Mouse (Mus musculus): ENCODE data around the gene Btbd9. TPM values are rescaled to one million over a fixed set of nuclear protein-coding genes. Genes with fewer than 3 reads are reported as not detected.

Btbd9 gene
- total RNA-seq, 1 experiment from 2014 or later: 33.4 TPM

DNA sequence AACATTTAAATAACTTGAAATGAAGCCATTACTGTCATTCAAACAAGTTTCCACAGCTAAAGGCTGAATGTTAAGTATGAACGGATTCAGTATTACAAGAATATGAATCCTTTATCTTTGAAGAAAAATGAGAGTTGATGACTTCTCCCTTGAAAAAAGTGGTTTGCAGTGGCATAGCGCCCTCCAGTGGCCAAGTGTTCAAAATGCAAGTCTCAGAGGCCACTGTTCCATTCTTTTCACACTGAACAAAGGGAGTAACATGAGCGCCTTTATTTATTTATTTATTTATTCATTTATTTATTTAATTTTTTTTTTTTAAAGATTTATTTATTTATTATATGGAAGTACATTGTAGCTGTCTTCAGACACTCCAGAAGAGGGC, 121.4 kb downstream of the Btbd9 start:
- no peak; a peak in 1 of 4 replicates for ATAC-seq (replicated peaks in 1 of 2; ENCODE audit: insufficient read depth in 1 of 2, low FRiP score in 2 of 2, low TSS enrichment in 1 of 2, low read depth in 1 of 2, poor library complexity in 2 of 2, severe bottlenecking in 2 of 2)

DNA sequence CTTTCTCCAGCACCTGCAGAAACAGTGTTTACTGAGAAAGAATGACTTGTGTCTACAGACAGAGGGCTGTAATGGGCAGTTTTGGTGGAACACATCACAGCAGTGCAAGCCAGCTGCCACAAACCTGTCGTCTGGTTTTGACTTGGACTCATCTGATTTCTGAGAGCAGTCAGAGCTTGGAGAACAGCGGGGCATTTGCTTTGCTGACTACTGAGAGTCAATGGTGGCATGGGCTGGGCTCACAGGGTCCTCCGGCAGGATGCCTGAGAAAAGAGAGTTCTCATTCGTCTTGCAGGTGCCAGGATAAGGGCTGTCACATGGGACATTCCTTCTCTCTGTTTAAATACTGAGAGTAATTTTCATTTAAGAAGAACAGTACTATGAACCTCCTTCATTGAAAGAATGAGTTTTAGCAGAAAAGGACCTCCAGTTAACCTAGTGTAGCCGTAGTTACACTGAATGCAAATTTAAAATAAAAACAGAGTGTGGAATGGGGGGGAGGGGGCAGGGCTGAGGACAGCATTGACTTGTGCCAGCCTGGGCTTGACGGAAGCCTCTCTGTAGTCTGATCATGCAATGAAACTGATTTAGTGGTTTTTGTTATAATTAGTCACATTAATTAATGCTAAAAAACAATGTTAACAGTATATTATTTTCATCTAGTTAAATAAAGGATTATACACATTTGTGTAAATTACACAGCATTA, 122.0 kb downstream of the Btbd9 start:
- no peak for ATAC-seq (replicated peaks in 1 of 2; ENCODE audit: insufficient read depth in 1 of 2, low FRiP score in 2 of 2, low TSS enrichment in 1 of 2, low read depth in 1 of 2, poor library complexity in 2 of 2, severe bottlenecking in 2 of 2)

DNA sequence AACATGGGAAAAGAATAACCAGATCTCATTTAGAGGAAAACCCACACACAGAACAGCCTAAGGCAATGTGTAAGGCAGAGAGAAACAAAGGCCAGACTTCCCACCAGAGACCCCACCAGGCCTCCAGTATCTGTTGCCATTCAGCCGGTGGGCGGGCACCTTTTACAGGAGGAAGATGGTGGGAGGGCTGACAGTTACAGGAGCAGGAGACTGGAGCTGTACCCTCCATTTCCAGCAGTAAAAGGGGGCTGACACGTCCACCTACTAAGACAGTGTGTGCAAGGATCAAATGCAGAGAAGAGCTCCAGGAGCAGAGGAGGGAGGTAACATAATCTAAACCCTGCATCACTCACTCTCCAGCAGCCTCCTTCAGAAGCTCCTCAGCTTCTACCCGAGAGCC, 123.0 kb downstream of the Btbd9 start:
- no peak for ATAC-seq (replicated peaks in 1 of 2; ENCODE audit: insufficient read depth in 1 of 2, low FRiP score in 2 of 2, low TSS enrichment in 1 of 2, low read depth in 1 of 2, poor library complexity in 2 of 2, severe bottlenecking in 2 of 2)

DNA sequence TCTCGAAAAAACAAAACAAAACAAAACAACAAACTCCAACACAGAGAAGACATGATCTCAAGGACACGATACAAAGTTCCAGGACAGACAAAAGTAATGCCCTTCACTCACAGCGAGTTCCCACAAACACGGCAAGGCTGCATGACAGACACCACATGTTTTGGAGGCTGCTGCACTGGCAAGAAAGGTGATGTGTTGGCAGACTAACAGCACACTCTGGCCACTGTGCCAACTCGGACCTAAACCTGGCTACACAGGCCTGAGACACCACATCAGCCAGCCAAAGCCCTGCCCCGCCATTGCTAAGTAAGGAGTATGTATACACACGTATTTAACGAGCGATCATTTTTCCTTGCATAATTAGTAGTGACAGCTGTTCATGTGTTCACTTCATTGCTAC, 123.9 kb downstream of the Btbd9 start:
- no peak for ATAC-seq (replicated peaks in 1 of 2; ENCODE audit: insufficient read depth in 1 of 2, low FRiP score in 2 of 2, low TSS enrichment in 1 of 2, low read depth in 1 of 2, poor library complexity in 2 of 2, severe bottlenecking in 2 of 2)

DNA sequence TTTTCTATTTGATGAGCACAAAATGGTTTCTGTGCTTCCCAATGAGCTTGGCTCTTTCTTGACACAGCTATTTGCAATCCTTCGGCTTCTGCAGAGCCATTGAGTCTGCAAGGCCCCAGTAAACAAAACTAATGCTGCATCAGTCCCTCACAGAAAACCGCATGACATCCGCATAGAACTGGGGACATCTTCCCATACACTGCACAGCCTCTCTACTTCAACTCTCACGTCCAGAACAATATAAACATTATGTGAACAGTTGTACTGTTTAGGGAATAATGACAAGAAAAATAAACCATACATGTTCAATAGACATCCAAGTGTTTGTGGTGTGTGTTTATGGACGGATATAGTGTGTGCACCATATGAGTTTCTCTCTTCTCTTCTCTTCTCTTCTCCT, 127.7 kb downstream of the Btbd9 start:
- no peak for ATAC-seq (replicated peaks in 1 of 2; ENCODE audit: insufficient read depth in 1 of 2, low FRiP score in 2 of 2, low TSS enrichment in 1 of 2, low read depth in 1 of 2, poor library complexity in 2 of 2, severe bottlenecking in 2 of 2)

DNA sequence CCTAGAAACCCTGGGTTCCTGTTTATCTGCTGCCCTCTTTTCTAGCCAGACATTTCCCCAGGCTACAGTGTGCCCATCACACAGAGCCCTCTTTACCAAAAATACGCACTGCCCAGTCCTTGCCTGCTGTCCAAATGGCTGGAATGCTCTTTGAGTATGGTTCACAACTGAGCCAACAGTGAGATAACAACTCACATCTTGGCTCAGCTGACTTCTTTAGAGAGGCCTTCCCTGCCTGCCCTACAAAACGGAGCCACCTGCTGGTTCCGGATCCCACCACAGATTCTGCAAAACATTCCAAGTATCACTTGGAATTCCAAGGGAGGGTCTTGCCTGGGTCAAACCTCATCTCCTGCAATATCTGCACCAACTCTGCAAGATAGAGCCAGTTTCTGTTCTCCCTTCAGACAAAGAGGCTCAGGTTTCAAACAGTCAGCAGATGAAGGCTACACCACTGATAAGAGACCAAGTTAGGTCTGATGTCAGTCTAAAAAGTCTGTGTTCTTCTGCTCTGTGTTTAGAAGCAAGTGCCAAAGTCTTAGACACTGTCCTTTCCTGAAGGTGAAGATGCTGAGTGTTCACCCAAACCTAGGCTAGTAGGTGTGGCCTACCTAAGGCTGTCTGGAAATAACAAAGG, 130.4 kb downstream of the Btbd9 start:
- ATAC-seq (replicated peaks in 1 of 2; ENCODE audit: insufficient read depth in 1 of 2, low FRiP score in 2 of 2, low TSS enrichment in 1 of 2, low read depth in 1 of 2, poor library complexity in 2 of 2, severe bottlenecking in 2 of 2): no peak

DNA sequence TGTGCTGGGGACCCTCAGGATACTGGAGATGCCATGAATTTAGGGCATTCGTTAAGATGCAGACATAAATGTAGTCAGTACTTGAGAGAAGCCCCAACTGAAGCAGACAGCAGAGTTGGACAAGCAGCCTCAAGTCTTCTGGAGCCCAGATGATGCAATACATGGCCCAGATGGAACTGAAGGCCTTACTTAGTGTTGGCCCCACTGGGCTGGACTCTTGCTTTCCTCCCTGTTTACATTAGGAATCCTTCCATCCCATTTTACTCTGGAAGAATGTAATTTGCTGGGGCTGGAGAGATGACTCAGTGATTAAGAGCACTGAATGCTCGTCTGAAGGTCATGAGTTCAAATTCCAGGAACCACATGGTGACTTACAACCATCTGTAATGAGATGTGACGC, 136.6 kb downstream of the Btbd9 start:
- no peak for ATAC-seq (replicated peaks in 1 of 2; ENCODE audit: insufficient read depth in 1 of 2, low FRiP score in 2 of 2, low TSS enrichment in 1 of 2, low read depth in 1 of 2, poor library complexity in 2 of 2, severe bottlenecking in 2 of 2)

DNA sequence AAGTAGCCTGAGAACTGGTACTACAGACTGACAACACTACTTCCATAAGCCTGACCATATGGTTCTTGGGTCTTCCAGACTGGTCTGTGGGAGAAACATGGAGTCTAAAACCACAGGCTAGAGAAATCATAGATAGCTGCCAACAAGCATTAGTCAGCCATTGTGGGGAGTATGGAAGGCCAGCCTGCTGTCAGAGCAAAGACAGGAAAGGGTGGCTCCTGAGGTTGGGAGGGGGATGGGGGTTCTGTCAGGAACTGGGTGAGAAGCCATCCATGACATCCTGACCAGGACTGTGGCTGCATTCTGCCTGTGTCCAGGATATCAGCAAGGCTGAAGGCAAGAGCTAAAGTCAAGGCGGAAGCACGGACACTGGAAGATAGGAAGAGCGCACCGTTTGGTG, 137.5 kb downstream of the Btbd9 start:
- no peak for ATAC-seq (replicated peaks in 1 of 2; ENCODE audit: insufficient read depth in 1 of 2, low FRiP score in 2 of 2, low TSS enrichment in 1 of 2, low read depth in 1 of 2, poor library complexity in 2 of 2, severe bottlenecking in 2 of 2)

DNA sequence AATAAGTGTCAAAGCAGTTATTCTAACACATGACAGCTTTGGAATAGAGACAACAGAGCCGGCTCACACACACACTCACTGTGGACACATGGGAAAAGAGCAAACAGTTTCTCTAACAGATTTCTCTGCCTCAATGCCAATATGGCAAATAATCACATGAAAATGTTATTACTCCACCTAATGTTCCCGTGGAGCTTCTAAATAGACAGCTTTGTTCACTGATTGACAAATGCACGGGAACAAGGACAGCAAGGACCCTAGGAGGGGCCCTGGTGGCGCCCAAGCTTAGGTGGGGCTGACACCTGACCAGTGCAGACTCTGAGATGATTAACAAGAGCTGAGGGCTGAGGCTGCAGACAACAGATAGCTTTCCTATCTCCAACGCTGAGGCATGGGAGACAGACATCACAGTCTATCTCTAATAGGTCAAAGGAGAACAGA, 140.2 kb downstream of the Btbd9 start:
- ATAC-seq (replicated peaks in 1 of 2; ENCODE audit: insufficient read depth in 1 of 2, low FRiP score in 2 of 2, low TSS enrichment in 1 of 2, low read depth in 1 of 2, poor library complexity in 2 of 2, severe bottlenecking in 2 of 2): no peak

DNA sequence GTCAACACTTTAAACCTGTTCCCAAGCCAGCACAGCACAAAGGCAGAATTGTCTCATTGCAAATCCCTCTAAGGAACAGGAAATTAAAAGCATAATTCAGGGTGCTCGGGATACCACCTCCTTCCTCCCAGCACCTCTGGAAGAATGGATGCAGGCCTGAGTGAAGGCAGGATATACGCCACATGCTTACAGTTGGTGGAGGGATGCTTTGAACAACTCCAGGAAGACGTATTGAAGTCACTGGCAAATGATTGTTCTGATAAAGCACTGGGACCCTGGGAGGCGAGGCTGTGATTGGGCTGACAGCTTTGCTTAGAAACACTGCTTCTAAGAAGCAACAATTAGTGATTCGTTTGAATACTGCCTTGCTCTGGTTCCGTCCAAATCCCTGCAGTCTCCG, 140.8 kb downstream of the Btbd9 start:
- no peak for ATAC-seq (replicated peaks in 1 of 2; ENCODE audit: insufficient read depth in 1 of 2, low FRiP score in 2 of 2, low TSS enrichment in 1 of 2, low read depth in 1 of 2, poor library complexity in 2 of 2, severe bottlenecking in 2 of 2)

DNA sequence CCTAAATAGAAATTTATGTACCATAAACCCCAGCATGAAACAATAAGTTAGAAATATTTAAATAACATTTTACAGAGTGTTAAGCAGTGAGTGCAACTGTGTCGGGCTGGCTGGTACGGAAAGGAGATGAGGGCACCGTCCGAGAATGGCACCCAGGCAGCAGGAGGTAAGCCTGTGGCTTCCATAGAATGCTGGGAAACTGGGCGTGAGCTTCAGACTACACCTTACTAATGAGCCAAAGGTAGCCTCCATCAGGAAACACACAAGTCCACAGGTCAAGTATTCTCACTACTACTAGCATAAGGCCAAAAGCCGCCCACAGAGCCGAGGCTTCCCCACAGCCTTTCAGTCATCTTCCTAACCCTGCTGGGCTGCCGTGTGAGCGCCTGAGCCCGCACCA, 144.2 kb downstream of the Btbd9 start:
- no peak for ATAC-seq (replicated peaks in 1 of 2; ENCODE audit: insufficient read depth in 1 of 2, low FRiP score in 2 of 2, low TSS enrichment in 1 of 2, low read depth in 1 of 2, poor library complexity in 2 of 2, severe bottlenecking in 2 of 2)

DNA sequence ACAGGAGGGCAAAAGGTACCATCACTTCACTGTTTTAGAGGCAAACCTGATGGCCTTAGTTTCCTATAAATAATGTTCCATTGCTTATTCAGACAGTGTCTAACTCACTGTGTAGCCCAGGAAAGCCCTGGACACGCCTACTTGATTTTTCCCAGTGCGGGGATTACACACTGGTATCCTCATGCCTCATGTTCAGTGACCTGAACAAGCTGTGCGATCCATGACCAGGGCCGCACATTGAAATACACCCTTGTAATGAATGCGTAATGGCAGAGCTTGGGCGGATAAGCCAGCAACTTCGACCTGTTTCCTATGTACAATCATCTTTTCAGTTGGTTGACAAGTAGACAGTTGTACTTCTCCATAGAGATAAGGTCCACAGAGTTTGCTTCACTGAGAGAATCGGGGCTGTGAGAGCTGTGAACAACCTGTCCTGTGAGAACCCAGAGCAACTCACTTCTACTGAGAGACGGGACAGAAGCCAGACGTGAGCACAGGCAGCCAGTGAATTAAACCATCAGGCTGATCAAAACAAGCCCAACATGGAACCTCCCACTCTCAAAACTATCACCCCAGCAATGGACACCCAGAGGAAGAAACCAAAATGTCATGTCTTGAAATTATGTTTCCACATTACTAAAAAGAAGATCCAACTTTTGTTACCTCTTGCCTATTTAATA, 145.2 kb downstream of the Btbd9 start:
- no peak for ATAC-seq (replicated peaks in 1 of 2; ENCODE audit: insufficient read depth in 1 of 2, low FRiP score in 2 of 2, low TSS enrichment in 1 of 2, low read depth in 1 of 2, poor library complexity in 2 of 2, severe bottlenecking in 2 of 2)

DNA sequence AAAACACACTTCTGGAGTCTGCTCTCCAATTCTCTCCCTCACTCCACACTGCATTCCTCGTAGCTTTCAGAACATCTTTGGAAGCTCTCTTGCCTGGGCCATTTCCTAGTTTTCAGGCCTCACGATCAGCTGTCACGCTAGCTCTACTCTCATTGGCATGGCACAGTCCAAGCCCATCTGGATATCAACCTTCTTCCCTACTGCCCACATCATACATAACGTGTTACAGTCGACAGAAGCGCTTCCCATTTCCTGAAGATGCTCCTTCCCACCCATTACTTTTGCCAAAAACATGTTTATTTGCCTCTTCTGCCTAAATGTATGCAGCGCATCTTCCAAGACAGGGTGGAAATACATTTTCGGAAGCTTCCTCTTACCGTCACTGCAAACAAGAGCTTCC, 147.6 kb downstream of the Btbd9 start:
- no peak for ATAC-seq (replicated peaks in 1 of 2; ENCODE audit: insufficient read depth in 1 of 2, low FRiP score in 2 of 2, low TSS enrichment in 1 of 2, low read depth in 1 of 2, poor library complexity in 2 of 2, severe bottlenecking in 2 of 2)

DNA sequence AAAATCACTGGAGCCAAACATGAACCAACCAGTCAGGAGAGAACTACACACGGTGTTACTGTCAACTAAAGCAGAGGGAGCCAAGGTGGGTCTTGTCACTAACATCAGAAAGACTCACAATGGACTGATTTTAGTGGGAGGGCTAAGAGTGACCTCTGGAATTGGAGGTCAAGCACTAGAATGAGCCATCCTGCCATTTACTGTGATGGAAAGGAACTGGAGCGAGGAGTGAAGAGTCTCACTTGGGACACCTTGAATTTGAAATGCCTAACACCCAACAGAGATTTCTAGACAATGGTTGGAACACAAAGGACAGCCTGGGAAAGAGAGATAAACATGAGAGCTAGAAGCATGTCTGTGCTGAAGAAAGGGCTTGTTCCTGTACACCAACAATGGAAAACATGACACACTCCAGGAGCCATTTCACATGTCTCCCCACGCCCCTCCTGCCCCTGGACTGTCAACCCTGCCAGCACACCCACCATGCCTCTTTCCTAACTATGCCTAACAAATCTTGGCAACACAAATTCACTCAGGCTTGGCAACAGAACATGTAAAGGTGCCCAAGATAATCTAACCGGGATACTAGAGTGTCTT, 152.9 kb downstream of the Btbd9 start:
- no peak for ATAC-seq (replicated peaks in 1 of 2; ENCODE audit: insufficient read depth in 1 of 2, low FRiP score in 2 of 2, low TSS enrichment in 1 of 2, low read depth in 1 of 2, poor library complexity in 2 of 2, severe bottlenecking in 2 of 2)

DNA sequence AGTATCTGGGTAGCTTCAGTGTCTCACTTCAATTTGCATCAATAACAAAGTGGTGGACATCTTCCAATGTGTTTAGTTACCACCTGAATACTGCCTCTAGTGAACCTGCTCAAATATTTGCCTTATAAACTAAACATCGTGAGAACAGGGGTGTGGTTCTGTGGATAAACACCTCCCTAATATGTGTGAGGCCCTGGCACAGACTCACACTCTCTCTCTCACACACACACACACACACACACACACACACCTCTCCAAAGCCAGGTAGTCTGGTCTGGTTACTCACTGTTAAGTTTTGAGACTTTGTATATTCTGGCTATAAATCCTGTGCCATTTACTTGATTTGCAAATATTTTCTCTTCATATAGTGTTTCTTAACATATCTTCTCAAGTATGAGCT, 154.0 kb downstream of the Btbd9 start:
- no peak for ATAC-seq (replicated peaks in 1 of 2; ENCODE audit: insufficient read depth in 1 of 2, low FRiP score in 2 of 2, low TSS enrichment in 1 of 2, low read depth in 1 of 2, poor library complexity in 2 of 2, severe bottlenecking in 2 of 2)

DNA sequence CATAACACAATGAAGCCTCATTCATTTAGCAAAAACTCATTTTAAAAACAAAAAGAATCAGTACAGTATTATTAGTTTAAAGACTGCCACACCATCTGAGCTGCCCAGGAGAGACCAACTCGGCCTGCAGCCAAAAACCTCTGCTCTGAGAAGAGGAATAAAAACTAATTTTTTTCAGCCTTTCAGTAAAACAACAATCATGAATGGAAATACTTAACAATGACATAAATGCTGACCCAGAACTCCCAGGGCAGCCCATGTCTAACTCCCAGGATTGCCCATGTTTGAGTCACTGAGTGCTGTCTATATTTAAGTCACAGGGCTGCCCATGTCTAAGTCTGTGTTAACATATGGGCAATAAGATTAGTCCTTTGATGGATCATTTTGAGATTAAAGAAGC, 155.0 kb downstream of the Btbd9 start:
- no peak for ATAC-seq (replicated peaks in 1 of 2; ENCODE audit: insufficient read depth in 1 of 2, low FRiP score in 2 of 2, low TSS enrichment in 1 of 2, low read depth in 1 of 2, poor library complexity in 2 of 2, severe bottlenecking in 2 of 2)

DNA sequence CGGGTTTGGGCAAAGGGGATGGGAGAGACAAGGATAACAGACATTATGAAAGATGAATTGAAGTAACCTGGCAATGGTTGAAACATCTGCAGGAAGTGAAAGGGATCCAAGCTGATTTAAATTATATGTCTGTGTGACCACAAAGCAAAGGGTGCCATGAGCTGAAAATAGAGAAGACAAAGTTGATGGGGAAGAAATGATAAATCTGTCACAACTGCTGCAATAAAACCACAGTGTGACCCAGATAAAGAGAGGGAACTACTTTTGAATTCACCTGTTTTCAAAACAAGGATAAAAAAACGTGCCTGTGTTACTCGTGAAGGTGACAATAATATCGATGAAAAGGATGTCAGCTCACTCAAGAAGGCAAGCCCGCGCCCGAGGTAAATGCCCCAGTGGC, 156.8 kb downstream of the Btbd9 start:
- ATAC-seq (replicated peaks in 1 of 2; ENCODE audit: insufficient read depth in 1 of 2, low FRiP score in 2 of 2, low TSS enrichment in 1 of 2, low read depth in 1 of 2, poor library complexity in 2 of 2, severe bottlenecking in 2 of 2): peak; percentile 12 to 14; a peak in 2 of 4 replicates

DNA sequence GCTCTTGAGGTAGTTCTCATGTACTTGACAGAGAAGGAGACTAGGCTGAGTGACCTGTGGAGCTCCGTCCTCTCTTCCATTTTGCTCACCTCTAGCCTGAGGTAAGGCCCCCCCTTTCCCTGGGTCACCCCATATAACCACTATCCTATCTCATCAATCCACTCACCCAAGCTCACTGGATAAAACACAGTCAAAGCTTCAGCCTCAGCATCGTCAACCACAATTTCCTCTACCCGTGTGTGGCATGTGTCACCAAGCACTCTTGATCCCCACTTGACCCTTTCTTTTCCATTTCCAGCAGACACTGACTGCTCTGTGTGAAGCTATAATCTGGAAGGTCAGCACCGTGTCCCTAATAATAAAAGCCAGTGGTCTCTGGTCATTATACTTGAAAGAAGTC, 157.8 kb downstream of the Btbd9 start:
- peak in 1 of 2 experiments; percentile 5; a peak in 1 of 4 replicates for ATAC-seq (replicated peaks in 1 of 2; ENCODE audit: insufficient read depth in 1 of 2, low FRiP score in 2 of 2, low TSS enrichment in 1 of 2, low read depth in 1 of 2, poor library complexity in 2 of 2, severe bottlenecking in 2 of 2)
